Mouse (Mus musculus) mesoderm, embryonic 11.5 days (tissue): ENCODE measurements around the gene Dhcr24.

Source experiments
- DNase-seq: peaks from one replicate; pipeline ENCODE4 v3.0.0-alpha.2; 2012; ENCODE audit warnings: low read depth, low spot score

Dhcr24 gene

DNA sequence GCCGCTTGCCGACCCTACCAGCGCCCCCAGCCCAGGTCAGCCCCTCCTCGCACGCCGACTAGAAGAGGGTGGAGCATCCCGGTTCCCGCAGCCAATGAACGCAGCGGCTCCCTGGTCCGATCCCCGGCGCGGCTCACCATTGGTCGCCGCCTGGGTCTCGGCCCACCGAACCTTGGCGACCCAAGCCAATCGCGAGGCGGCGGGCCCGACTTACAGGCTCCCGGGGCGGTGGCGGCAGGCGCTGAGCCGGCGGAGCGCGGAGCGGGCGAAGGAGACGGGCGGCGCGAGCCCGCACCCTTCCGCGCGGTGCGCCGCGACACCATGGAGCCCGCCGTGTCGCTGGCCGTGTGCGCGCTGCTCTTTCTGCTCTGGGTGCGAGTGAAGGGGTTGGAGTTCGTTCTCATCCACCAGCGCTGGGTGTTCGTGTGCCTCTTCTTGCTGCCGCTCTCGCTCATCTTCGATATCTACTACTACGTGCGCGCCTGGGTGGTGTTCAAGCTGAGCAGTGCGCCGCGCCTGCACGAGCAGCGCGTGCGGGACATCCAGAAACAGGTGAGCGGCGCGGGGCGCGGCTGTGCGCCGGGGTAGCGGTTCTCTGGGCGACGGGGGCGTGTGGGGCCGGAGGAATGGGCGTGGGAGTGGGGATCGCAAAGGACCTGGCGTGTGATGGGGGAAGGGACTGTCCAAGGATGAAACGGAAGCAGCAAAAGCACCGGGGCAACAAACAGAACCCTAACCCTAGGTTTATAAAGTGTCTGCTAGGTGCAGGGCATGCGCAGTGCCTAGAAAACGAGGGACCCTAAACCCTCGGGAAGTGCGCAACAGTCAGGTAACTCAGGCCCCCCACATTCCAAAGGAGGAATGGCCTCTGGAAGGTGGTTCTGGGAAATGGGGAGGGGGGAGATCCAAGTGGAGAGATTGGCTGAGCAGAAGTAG lies at the start of gene Dhcr24:
TSS of gene Dhcr24 (plus strand) at position 193 of the 936 bp plus-strand sequence.
- peak; percentile 96 for DNase-seq

- no peak for DNase-seq
These were observed 46.2 kb upstream of the Dhcr24 start for GRCm38 (mm10) chr4:106514606-106515005.

DNA sequence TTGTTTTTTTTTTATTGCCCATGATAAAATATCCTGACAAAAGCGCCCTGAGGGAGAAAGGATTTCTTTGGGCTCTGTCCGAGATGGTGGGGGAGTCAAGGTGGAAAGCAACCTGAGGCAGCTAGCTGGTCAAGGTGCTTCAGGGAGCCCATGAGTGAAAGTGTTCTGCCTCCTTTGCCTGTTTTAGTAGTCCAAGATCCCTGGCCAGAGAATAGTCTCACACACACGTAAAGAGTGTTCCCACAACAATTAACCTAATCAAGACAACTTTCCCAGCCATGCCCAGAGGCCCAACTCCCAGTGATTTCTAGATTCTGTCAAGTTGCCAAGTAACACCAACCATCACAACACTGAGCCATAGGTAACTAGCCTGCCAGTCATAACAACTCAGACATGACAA lies 38.3 kb upstream of the Dhcr24 start:
- DNase-seq = no peak

DNA sequence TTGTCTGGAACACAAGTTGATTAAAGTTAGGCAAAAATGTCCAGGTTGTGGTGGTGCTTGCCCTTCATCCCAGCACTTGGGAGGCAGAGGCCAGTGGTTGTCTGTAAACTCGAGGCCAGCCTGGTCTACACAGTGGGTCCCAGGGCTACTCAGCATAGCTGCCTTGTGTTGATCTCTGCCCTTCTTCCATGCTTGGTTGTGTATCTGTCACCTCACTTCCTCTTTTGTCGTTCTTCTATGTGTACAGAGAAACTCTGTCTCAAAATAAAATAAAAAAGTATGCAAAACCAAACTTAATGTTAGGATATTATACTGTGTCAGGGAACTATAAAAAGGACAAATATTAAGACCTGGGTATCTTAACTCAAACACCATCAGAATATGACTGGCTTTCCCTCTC lies 36.7 kb upstream of the Dhcr24 start:
- DNase-seq = no peak

DNA sequence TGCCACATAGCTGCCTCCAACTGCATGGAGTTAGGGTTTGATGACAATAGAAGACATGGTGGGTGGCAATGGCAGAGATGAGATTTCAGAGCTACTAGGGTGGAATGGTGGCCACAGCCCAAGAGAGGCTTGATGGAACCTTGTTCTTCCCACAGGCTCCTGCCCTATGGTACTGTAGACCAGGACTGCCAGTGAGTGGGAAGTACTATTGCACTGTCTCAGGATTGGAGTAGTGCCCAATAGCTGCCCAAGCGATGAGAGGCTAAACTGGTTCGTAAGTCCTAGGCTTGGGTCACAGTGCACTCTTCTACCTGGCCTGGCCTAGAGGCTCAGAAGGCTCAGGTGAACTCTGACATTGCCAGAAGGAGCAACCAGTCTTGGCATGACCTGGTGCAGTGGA lies 35.8 kb upstream of the Dhcr24 start:
- DNase-seq = no peak

GRCm38 (mm10) chr4:106527856-106528547 lies 32.8 kb upstream of the Dhcr24 start:
- peak; percentile 7 for DNase-seq

- DNase-seq = peak; percentile 95
These were observed 31.3 kb upstream of the Dhcr24 start for GRCm38 (mm10) chr4:106529375-106530112.

DNA sequence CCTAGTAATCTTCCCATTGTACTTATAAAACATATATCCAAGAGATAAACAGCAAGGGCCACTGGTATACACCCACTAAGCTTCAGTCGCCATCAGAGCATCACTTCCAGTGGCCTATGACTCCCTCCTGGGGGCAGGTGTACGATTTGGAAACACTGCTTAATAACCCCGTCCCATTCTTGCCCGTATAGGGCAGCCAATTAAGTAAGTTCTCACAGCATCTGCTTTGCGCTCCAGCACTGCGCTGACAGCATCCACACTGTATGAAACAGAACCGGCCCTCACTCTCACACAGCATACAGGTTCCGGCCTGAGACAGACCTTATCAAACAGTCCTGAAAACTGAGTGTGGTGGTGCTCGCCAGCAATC lies 30.7 kb upstream of the Dhcr24 start:
- no peak for DNase-seq

DNA sequence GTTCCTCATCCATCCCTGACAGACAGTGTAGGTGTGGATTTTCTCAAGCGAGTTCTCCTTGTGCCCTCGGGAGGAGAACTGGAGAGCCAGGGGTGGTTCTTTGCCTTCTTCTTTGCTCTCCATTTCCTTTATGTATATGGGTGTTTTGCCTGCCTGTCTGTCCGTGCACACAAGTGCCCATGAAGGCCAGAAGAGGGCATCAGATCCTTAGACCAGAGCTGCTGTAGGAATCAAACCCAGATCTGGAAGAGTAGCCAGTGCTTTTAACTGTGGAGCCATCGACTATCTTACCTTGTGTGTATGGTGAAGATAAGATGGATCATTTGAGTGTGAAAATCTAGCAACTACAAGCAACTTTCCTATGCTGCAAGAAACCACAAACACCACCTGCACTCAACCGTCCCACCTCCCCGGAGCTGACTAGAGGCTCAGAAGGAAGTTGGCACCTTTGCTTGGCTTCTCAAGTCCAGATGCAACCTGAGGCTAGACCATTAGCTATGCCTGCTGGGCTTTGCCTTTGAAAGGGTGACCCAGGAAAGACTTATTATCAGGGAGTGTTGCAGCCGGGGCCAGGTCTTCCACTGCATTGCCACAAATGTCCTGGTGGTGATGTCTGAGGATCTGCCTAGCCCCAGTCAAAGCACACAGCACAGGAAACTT lies 27.3 kb upstream of the Dhcr24 start:
- no peak for DNase-seq

GRCm38 (mm10) chr4:106534256-106534655 lies 26.6 kb upstream of the Dhcr24 start:
- DNase-seq = no peak

- no peak for DNase-seq
These were observed 21.1 kb upstream of the Dhcr24 start for GRCm38 (mm10) chr4:106539756-106540155.

GRCm38 (mm10) chr4:106541491-106541890 lies 19.3 kb upstream of the Dhcr24 start:
- no peak for DNase-seq

- no peak for DNase-seq
These were observed 18.6 kb upstream of the Dhcr24 start for GRCm38 (mm10) chr4:106542211-106542610.

GRCm38 (mm10) chr4:106545817-106546373 lies 14.9 kb upstream of the Dhcr24 start:
- DNase-seq = no peak

DNA sequence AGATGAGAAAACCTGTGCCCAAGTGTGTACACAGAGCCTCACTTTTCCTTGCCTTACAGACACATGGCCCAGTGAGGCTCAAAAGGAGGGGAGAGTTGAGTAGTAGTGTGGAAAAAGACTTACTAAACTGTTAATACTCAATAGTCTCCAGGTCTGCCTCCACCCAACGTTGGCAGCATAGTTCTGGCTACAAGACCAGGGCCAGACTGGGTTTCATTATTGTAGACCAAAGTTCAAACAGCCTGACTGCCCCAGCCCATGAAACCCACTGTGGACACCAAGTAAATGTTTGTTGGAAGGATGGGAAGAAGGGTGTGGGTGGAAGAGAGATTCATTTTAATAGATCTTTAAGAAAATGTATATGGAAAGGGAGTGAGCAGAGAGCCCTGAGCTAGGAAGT lies 13.9 kb upstream of the Dhcr24 start:
- no peak for DNase-seq

- DNase-seq = no peak
These were observed 12.7 kb upstream of the Dhcr24 start for GRCm38 (mm10) chr4:106548113-106548512.

GRCm38 (mm10) chr4:106550516-106551166 lies 10.2 kb upstream of the Dhcr24 start:
- no peak for DNase-seq

DNA sequence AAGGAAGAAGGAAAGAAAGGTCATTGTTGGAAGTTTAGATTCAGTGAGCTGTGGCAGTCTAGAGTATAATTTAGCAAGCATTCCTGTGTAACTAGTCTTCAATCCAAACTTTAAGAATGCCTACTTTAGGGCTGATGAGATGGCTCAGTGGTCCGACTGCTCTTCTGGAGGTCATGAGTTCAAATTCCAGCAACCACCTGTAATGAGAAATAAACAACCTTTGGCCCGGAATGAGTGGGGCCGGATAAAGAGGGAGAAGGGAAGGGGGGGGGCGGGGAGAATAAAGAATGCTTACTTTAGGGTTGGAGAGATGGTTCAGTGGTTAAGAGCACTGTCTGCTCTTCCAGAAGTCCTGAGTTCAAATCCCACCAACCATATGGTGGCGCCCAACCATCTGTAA lies 3.6 kb upstream of the Dhcr24 start:
- no peak for DNase-seq

DNA sequence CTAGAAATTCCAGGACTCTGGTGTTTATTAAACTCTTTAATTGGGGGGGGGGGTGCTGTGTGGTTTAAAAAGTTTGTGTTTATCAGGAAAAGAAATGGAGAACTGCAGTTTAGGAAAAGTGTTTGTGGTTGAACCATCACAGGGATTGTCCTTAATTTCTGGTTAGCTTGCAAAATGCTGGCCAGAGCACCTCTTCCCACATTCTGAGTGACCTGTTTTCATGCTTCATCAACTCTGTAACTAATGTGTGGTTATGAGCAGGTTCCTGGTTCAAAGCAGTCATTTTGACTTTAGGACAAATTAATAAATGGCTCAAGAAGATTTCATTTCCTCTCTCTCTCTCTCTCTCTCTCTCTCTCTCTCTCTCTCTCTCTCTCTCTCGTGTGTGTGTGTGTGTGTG lies 2.9 kb upstream of the Dhcr24 start:
- no peak for DNase-seq

DNA sequence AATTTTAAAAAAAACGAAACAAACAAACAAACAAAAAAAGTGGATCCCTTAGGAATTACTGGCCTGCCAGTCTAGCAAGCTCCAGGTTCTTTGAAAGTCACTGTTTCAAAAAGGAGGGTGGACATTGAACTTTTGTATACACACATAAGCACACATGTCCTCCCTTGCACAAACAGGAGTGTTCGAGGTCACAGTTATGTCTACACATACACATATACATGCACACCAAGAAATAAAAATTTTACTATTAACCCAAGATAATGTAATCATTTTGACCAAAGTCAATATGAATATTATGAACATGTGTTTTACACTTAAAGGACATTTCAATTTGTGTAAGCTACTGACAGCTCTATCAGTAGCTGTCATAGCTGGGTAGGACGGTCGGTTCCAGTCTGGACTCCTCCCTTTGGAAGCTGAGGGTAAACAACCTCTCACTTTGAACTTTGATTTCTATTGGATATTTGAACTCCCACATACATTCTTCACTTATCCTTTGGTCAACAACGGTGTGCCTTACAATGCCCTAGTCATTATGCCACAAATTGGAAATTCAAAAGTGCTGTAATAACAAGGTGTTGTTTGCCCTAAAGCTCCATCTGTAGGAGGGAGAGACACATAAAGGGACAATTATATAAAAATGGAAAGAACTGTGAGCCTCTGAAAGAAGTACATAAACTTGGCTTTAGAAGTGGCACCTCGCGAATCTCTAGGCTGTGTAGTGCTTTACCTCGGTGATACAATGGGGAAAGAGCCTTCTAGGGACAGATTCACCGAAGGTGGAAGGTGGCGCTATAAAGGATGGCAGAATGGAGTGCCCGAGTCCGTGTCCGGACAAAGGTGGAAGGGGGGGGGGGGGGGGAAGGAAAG lies 1.3 kb upstream of the Dhcr24 start:
- peak; percentile 8 for DNase-seq
